Mouse (Mus musculus): ENCODE measurements around the gene Gjb4. TPM values are rescaled to one million over a fixed set of nuclear protein-coding genes. Genes with fewer than 3 reads are reported as not detected.

The Gjb4 gene
- polyA plus RNA-seq, 1 experiment from 2014 or later, result not detected

DNA sequence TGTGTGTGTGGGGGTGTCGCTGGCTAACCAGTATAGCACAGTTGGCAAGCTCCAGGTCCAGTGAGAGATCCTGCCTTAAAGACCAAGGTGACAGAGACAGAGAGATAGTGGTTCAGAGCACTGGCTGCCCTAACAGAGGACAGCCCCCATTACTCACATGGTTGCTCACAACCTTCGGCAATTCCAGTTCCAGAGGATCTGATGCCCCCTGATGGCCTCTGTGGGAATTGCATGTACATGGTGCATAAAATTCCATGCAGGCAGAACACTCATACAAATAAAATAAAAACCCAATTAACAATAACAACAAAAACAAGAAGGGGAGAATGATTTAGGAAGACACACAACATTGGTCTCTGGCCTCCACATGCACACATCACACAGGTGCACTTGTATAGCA is 16.6 kb upstream of the Gjb4 start:
- 54% methylated on average over 2 of the region's 2 CpGs for WGBS
- no peak for ATAC-seq (ENCODE audit: insufficient number of reproducible peaks, low FRiP score)

DNA sequence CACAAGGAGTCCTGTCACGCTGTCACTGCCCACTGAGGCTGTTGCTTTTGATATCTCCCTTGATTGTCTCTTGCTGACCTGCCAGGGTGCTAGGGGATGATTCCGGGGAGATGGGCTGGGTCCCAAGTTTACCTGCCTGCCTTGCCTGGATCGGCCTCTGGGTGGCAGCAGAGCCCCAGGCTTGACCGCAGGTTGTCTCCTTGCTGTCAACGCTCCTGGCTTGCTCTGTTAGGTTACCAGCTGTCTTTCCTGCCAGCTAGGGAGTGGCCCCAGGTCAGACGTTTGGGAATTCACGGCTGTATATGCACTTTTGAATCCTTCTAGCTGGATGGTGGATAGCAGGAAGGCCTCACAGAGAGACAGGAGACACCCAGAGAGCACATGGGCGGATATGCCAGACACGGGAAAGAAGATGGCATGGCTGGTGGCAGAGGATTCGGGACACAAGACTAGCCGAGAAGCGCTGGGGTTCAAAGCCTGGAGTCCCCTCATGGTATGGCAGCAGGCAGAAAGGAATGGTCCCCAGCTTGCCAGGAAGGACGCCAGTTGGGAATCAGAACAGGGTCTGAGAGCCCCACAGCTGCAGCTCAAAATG is 14.6 kb upstream of the Gjb4 start:
- Histone ChIP-seq H3K4me3 (no peak overlapping the region), H3K27ac (ENCODE audit: poor library complexity, severe bottlenecking) (no peak overlapping the region), H3K4me2 (no peak overlapping the region), H3K9me3 (replicated peaks) (no peaks in the 10 kb centered on the region), H3K4me1 (replicated peaks) (peaks cover 52% of the 10 kb centered on the region), H3K27me3 (replicated peaks) (peaks cover 10% of the 10 kb centered on the region), H3K36me3 (no peaks in the 10 kb centered on the region), H3K9ac (no peak overlapping the region)
- WGBS, result 29% methylated on average over 13 of the region's 13 CpGs
- no peak for ATAC-seq (ENCODE audit: insufficient number of reproducible peaks, low FRiP score)

More for the DNA sequence above, 16.6 kb upstream of the Gjb4 start:
- Histone ChIP-seq H3K27ac (ENCODE audit: poor library complexity, severe bottlenecking) (no peak overlapping the region), H3K36me3 (no peaks in the 10 kb centered on the region), H3K27me3 (replicated peaks) (peaks cover 10% of the 10 kb centered on the region), H3K4me3 (no peak overlapping the region), H3K4me2 (no peak overlapping the region), H3K9ac (no peak overlapping the region), H3K4me1 (replicated peaks) (peaks cover 47% of the 10 kb centered on the region), H3K9me3 (replicated peaks) (no peaks in the 10 kb centered on the region)

DNA sequence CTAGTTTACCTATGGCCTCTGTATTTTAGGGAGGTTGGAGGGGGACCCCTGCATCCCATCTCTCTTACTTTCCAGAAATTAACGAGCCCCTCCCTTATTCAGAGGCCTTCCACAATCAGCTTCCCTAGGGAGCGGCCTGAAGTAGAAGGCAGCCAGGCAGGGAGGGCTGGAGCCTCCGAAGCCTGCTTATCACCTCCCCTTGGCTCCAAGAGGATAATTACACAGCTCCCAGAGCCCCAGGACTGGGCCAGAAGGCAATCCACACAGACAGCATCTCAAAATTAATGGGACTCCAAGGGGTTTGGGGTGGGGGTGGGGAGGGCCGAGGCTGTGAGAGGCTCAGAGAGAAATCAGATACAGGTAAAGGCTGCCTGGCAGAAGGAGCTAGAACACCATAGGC is 12.0 kb upstream of the Gjb4 start:
- Histone ChIP-seq H3K27me3 (replicated peaks) (peaks cover 10% of the 10 kb centered on the region), H3K4me3 (no peak overlapping the region), H3K27ac (ENCODE audit: poor library complexity, severe bottlenecking) (no peak overlapping the region), H3K4me1 (replicated peaks) (peaks cover 28% of the 10 kb centered on the region), H3K4me2 (no peak overlapping the region), H3K36me3 (no peaks in the 10 kb centered on the region), H3K9ac (no peak overlapping the region), H3K9me3 (replicated peaks) (no peaks in the 10 kb centered on the region)
- 7% methylated on average over 4 of the region's 4 CpGs for WGBS
- ATAC-seq (ENCODE audit: insufficient number of reproducible peaks, low FRiP score), result no peak

DNA sequence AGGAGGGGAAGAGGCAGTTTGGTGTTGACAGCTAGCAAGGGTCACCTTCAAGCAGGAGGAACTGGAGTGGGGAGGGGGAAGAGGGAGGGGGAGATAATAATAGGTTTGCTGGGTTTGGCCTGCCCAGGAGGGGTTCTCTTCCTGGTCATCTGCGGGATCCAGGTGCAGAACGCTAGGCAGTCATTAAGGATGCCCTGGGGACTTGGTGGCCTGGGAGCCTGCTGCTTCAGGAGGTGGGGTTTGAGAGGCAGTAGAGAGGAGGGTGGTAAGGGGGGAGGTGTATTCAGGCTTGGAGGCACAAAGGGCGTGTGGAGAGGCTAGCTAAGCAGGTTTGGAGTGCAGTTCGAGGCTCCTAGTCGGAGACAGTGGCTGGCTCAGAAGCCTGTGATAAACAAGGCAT is 11.6 kb upstream of the Gjb4 start:
- no peak overlapping the region for H3K4me2 ChIP-seq
- WGBS, result 18% methylated on average over 5 of the region's 5 CpGs

GRCm38 (mm10) chr4:127364431-127364830 is 10.6 kb upstream of the Gjb4 start:
- Histone ChIP-seq H3K9me3 (replicated peaks) (no peaks in the 10 kb centered on the region), H3K9ac (no peak overlapping the region), H3K4me2 (no peak overlapping the region), H3K4me1 (replicated peaks) (peaks cover 31% of the 10 kb centered on the region), H3K4me3 (no peak overlapping the region), H3K27me3 (replicated peaks) (peaks cover 11% of the 10 kb centered on the region; the same call in 1 of the 2 replicates), H3K36me3 (no peaks in the 10 kb centered on the region), H3K27ac (ENCODE audit: poor library complexity, severe bottlenecking) (no peak overlapping the region)
- no peak for ATAC-seq (ENCODE audit: insufficient number of reproducible peaks, low FRiP score)
- WGBS, result 57% methylated on average over 6 of the region's 6 CpGs

More for the DNA sequence above, 11.6 kb upstream of the Gjb4 start:
- Histone ChIP-seq H3K9me3 (replicated peaks) (no peaks in the 10 kb centered on the region), H3K36me3 (no peaks in the 10 kb centered on the region), H3K9ac (no peak overlapping the region), H3K4me1 (replicated peaks) (peaks cover 28% of the 10 kb centered on the region), H3K27me3 (replicated peaks) (peaks cover 10% of the 10 kb centered on the region), H3K4me3 (no peak overlapping the region), H3K27ac (ENCODE audit: poor library complexity, severe bottlenecking) (no peak overlapping the region; the same call in 1 of the 2 replicates)
- ATAC-seq (ENCODE audit: insufficient number of reproducible peaks, low FRiP score), result no peak

DNA sequence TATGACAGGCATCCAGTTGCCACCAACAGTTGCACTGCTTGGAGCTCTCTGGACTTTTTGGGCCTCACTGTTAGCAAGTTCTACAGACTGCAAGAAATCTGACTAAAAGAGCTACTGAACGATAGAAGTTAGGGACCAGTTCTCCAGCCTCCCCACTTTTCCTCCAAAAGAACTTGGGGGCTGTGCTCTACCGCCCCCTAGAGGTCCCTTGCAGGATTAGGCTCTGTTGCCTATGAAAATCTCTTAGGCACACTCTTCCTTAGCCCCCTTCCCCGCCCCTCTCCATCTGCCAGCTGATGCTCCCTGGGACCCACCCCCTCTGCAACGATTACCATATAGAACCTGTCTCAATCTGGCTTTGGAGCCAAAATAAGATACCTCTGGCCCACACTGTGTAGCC is 9.4 kb upstream of the Gjb4 start:
- ATAC-seq (ENCODE audit: insufficient number of reproducible peaks, low FRiP score), result no peak
- Histone ChIP-seq H3K36me3 (no peaks in the 10 kb centered on the region), H3K4me3 (no peak overlapping the region), H3K9ac (no peak overlapping the region), H3K4me1 (replicated peaks) (peaks cover 25% of the 10 kb centered on the region), H3K4me2 (no peak overlapping the region), H3K9me3 (replicated peaks) (no peaks in the 10 kb centered on the region), H3K27me3 (replicated peaks) (peaks cover 15% of the 10 kb centered on the region), H3K27ac (ENCODE audit: poor library complexity, severe bottlenecking) (no peak overlapping the region)
- 57% methylated on average over 4 of the region's 4 CpGs for WGBS

GRCm38 (mm10) chr4:127362520-127362919 is 8.6 kb upstream of the Gjb4 start:
- WGBS, result 80% methylated on average over 3 of the region's 3 CpGs
- Histone ChIP-seq H3K27ac (ENCODE audit: poor library complexity, severe bottlenecking) (no peak overlapping the region), H3K4me2 (no peak overlapping the region), H3K4me1 (replicated peaks) (peaks cover 18% of the 10 kb centered on the region), H3K9ac (no peak overlapping the region), H3K9me3 (replicated peaks) (no peaks in the 10 kb centered on the region), H3K36me3 (no peaks in the 10 kb centered on the region), H3K4me3 (no peak overlapping the region), H3K27me3 (replicated peaks) (peaks cover 17% of the 10 kb centered on the region)
- ATAC-seq (ENCODE audit: insufficient number of reproducible peaks, low FRiP score), result no peak

DNA sequence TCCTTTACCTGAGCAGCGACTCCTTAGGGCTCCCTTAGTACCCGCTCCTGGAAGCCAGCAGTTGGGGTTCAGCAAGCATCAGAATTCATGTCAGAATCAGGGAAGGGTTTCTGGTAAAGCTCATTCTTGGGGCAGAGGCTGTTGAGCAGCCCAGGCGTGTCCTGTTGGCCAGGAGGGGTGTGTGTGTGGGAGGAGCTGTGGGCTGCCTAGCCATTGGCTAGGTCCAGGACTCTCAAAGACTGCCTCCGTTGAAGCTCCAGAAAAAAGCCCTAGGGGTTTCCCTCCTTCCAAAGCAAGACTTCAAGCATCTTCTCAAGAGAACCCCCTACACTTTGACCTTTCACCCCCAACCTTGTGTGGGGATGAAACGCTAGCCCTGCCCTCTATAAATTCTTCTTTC is 4.1 kb upstream of the Gjb4 start, which contains the start of gene Gjb5:
Gene Gjb5 (minus strand): TSS at position 164 of the 400 bp plus-strand sequence.
- no peak within 1 kb of the TSS for H3K9ac ChIP-seq
- no peaks in the 10 kb centered on the region for H3K9me3 ChIP-seq (replicated peaks)
- H3K4me1 ChIP-seq (replicated peaks), result peaks cover 23% of the 10 kb centered on the region
- no peak within 1 kb of the TSS for H3K4me3 ChIP-seq
- H3K27me3 ChIP-seq (replicated peaks), result peaks cover 25% of the 10 kb centered on the region
- H3K36me3 ChIP-seq, result no peaks in the 10 kb centered on the region
- peak within 1 kb of the TSS; percentile 26; the same call in 1 of the 2 replicates for H3K4me2 ChIP-seq
- H3K27ac ChIP-seq (ENCODE audit: poor library complexity, severe bottlenecking), result no peak within 1 kb of the TSS
- 17% methylated on average over 5 of the region's 5 CpGs for WGBS
- no peak for ATAC-seq (ENCODE audit: insufficient number of reproducible peaks, low FRiP score)

GRCm38 (mm10) chr4:127354506-127355485 is 915 bp upstream of the Gjb4 start:
- H3K27ac ChIP-seq (ENCODE audit: poor library complexity, severe bottlenecking), result 0 out of 2 replicates have a peak overlapping the region, but pooled peaks have one; percentile 28
- WGBS, result 44% methylated on average over 15 of the region's 15 CpGs
- ATAC-seq (ENCODE audit: insufficient number of reproducible peaks, low FRiP score), result peak; percentile 12; the same call in 1 of the 2 replicates

DNA sequence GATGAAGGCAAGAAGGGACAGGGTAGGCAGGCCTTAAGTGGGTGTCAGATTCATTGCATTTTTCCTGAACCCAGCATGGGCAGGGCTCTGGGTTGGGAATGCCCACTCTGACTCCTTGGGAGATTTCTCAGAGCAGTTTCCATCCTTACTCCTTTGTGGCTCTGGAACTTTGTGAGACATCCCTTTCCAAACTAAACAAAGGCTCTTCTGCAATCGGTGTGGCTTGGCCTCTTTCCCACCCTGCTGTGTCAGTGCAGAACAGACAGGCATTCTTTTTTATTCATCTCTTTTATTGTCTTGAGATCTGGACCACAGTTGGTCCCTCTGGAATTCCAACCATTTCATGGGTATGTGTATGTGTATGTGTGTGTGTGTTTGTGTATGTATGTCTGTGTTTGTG is 1.3 kb downstream of the Gjb4 start:
- Histone ChIP-seq H3K36me3 (no peaks in the 10 kb centered on the region), H3K4me1 (replicated peaks) (peaks cover 20% of the 10 kb centered on the region), H3K4me3 (no peak overlapping the region), H3K9me3 (replicated peaks) (no peaks in the 10 kb centered on the region), H3K9ac (no peak overlapping the region), H3K27ac (ENCODE audit: poor library complexity, severe bottlenecking) (no peak overlapping the region), H3K4me2 (no peak overlapping the region), H3K27me3 (replicated peaks) (peaks cover 9% of the 10 kb centered on the region; the same call in 1 of the 2 replicates)
- no peak for ATAC-seq (ENCODE audit: insufficient number of reproducible peaks, low FRiP score)
- WGBS, result 41% methylated on average over 1 of the region's 1 CpGs

More at GRCm38 (mm10) chr4:127354506-127355485, 915 bp upstream of the Gjb4 start:
- no peak overlapping the region for H3K4me2 ChIP-seq
- no peaks in the 10 kb centered on the region for H3K9me3 ChIP-seq (replicated peaks)
- H3K4me1 ChIP-seq (replicated peaks), result peaks cover 20% of the 10 kb centered on the region
- H3K9ac ChIP-seq, result no peak overlapping the region
- H3K4me3 ChIP-seq, result no peak overlapping the region
- H3K36me3 ChIP-seq, result no peaks in the 10 kb centered on the region
- H3K27me3 ChIP-seq (replicated peaks), result peaks cover 23% of the 10 kb centered on the region
